Mouse (Mus musculus) heart, embryonic 12.5 days (tissue): ENCODE measurements around the gene Ptprn2. TPM values are rescaled to one million over a fixed set of nuclear protein-coding genes. Genes with fewer than 3 reads are reported as not detected.
A peak's percentile ranks its signal among the peaks of the same experiment; 100 is the strongest.

Source experiments
- ATAC-seq: fragments of 200-750 bp; cut with Nextera tagmentation; 2 replicates; pipeline ENCODE4 v1.8.0; 2017; ENCODE audit warnings: moderate TSS enrichment, moderate library complexity; ENCODE audit not compliant: insufficient number of reproducible peaks, low FRiP score
- H3K27ac ChIP-seq: fragments of 300-500 bp; sonication (generic); 2 replicates; pipeline ENCODE4 v1.5.1; 2016; ENCODE audit warnings: mild to moderate bottlenecking, moderate library complexity; ENCODE audit not compliant: poor library complexity, severe bottlenecking
- H3K27me3 ChIP-seq: fragments of 300-500 bp; sonication (generic); replicated peaks from 2 replicates; pipeline ENCODE4 v1.6.1; 2016; ENCODE audit warnings: mild to moderate bottlenecking, moderate library complexity
- H3K36me3 ChIP-seq: fragments of 300-500 bp; sonication (generic); 2 replicates; pipeline ENCODE4 v1.6.1; 2016; ENCODE audit warnings: mild to moderate bottlenecking, moderate library complexity
- H3K4me1 ChIP-seq: fragments of 300-500 bp; sonication (generic); replicated peaks from 2 replicates; pipeline ENCODE4 v1.6.1; 2016; ENCODE audit warnings: mild to moderate bottlenecking
- H3K4me2 ChIP-seq: fragments of 300-500 bp; sonication (generic); 2 replicates; pipeline ENCODE4 v1.6.1; 2016; ENCODE audit warnings: mild to moderate bottlenecking, moderate library complexity
- H3K4me3 ChIP-seq: fragments of 300-500 bp; sonication (generic); 2 replicates; pipeline ENCODE4 v1.5.1; 2016; ENCODE audit warnings: mild to moderate bottlenecking
- H3K9ac ChIP-seq: fragments of 300-500 bp; sonication (generic); 2 replicates; pipeline ENCODE4 v1.6.1; 2016; ENCODE audit warnings: mild to moderate bottlenecking, moderate library complexity
- H3K9me3 ChIP-seq: fragments of 300-500 bp; sonication (generic); replicated peaks from 2 replicates; pipeline ENCODE4 v1.6.1; 2016; ENCODE audit warnings: mild to moderate bottlenecking, moderate library complexity
- WGBS: fragments of 180-500 bp; shearing (Covaris S2); methylation state at CpG from one replicate; pipeline ENCODE4 v1.1.7; 2016; 5-methylcytosine and 5-hydroxymethylcytosine counted together
- polyA plus RNA-seq: library from polyadenylated mRNA; unstranded; fragments of >200 nt; fragmentation: Nextera tagmentation; extraction: Ambion mirVana; gene quantifications from 2 replicates; pipeline ENCODE4 v1.2.1, GENCODE M21; 2016

Ptprn2 gene
- polyA plus RNA-seq, 1 experiment from 2014 or later, result 0.05 TPM

DNA sequence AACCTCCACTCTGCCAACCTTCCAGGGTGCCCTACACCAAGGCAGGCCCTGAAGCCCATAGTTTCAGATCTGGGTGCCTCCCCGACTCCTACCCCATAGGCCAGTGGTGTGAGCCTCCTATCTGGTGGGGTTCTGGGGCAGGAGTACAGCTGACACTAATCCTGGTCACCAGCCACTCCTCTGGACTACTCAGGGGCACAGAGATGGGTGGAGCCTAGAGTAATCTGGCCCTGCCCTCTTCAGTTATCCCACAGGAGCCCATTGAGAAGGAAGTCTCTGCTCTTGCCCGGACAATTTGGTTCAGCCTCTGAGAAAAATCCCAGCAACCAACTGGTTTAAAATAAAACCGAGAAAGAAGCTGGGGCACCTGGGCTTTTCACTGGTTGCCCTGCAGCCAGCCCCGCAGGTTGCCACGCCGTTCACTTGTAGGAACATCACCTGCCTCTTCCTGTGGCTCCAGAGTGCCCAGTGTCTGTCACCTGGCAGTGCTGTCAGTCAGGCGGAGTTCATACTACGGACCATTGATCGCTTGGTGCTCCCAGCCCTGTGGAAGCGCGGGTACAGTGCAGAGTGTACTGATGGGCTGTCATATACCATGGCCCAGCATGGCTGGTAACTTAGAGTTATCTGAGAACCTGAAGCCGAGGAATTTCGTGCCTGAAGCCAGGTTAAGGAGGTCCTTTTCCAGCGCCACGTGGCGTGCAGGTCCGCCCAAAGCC is 673.6 kb downstream of the Ptprn2 start:
- ATAC-seq, result no peak
- H3K4me2 ChIP-seq, result peak overlapping the region; percentile 70
- H3K27ac ChIP-seq, result no peak overlapping the region
- H3K36me3 ChIP-seq, result no peaks in the 10 kb centered on the region
- H3K9ac ChIP-seq, result no peak overlapping the region
- peaks cover 84% of the 10 kb centered on the region for H3K27me3 ChIP-seq
- H3K4me3 ChIP-seq, result peak overlapping the region; percentile 42
- H3K9me3 ChIP-seq, result no peaks in the 10 kb centered on the region
- peaks cover 25% of the 10 kb centered on the region for H3K4me1 ChIP-seq
- WGBS, result 8% methylated on average over 17 of the region's 17 CpGs

DNA sequence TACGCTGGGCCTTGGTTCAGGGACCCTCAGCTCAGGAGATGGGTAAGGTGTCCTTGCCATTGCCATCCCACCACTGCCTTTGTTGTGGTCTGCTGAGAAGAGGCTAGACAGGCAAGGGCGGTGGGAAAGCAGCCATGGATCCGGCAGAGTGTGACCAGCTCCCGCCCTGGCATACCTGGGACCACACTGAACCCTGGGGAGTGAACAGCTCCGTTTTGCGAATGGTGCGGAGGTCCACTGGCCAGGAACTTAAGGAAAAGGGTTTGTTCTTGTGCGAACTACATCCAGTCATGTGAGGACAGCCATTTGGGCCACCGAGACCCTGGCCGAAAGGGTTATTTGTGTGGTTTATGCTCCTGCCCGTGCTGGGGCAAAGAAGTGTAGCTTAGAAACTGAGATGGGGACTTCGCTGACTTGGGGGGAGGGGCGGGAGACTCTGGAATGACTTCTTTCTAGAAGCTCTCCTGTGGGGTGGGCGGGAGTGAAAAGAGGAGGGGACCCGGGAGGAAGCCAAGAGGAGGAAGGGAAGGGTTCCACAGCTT is 674.2 kb downstream of the Ptprn2 start:
- H3K4me1 ChIP-seq, result peaks cover 19% of the 10 kb centered on the region
- no peak overlapping the region for H3K9ac ChIP-seq
- H3K27me3 ChIP-seq, result peaks cover 80% of the 10 kb centered on the region
- no peaks in the 10 kb centered on the region for H3K36me3 ChIP-seq
- no peaks in the 10 kb centered on the region for H3K9me3 ChIP-seq
- peak overlapping the region; percentile 70 for H3K4me2 ChIP-seq
- WGBS, result 5% methylated on average over 15 of the region's 15 CpGs
- peak overlapping the region; percentile 42 for H3K4me3 ChIP-seq
- H3K27ac ChIP-seq, result no peak overlapping the region
- no peak for ATAC-seq

DNA sequence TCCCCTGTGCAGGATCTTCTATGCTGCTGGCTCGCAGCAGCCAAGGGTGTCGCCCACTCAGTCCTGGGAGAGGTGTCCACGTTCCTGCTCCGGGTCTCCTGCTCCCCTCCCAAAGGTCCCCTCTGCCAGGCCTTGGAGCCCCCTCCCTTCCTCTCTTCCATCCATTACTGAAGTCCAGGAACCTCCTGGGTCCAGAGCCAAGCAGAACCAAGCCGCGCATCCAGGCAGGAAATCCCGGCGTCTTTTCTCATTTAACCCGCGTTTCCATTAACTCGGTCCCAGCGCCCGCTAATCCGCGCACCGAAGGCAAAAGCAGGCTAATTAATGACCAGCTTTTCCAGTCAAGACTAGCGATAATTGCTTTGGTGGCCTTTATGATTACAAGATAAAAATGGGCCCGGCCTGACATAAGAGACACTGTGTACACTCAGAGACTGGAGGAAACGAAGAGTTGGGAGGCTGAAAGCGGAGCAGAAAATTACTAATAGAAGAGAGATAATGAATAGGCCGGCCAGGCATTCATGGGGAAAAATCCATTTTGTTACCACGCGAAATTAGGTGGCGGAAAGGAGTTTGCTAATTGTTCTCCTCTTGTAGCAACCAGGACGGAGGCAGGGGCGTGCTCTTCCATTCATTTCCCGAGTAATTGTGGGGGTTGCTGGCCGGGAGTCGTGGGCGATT is 674.8 kb downstream of the Ptprn2 start:
- Histone ChIP-seq H3K27me3 (peaks cover 76% of the 10 kb centered on the region), H3K4me1 (peaks cover 18% of the 10 kb centered on the region), H3K9ac (no peak overlapping the region), H3K4me3 (peak overlapping the region; percentile 42), H3K27ac (no peak overlapping the region), H3K36me3 (no peaks in the 10 kb centered on the region), H3K9me3 (no peaks in the 10 kb centered on the region), H3K4me2 (peak overlapping the region; percentile 70)
- ATAC-seq, result no peak
- WGBS, result 4% methylated on average over 30 of the region's 30 CpGs

DNA sequence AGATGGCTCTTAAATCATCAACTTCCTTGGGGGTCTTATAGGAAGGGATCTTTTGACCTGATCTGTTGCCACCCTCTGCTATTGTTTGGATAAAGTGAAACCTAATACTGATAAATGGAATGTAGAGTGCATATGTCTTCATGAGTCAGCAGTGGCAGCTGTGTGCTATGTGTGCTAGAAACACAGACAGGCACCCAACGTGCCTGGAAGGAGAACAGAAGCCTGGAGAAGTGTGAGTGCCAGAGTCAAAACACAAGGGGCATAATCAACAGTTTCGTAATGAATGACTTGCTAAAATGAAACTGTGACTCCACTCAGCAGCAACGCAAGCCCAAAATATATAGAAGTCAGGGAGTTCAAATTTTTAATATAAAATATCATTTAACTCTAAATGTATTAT is 676.7 kb downstream of the Ptprn2 start:
- WGBS, result 59% methylated on average over 3 of the region's 3 CpGs
- Histone ChIP-seq H3K36me3 (no peaks in the 10 kb centered on the region), H3K4me2 (no peak overlapping the region), H3K4me1 (peaks cover 18% of the 10 kb centered on the region), H3K4me3 (no peak overlapping the region), H3K9ac (no peak overlapping the region), H3K27me3 (peaks cover 65% of the 10 kb centered on the region), H3K27ac (no peak overlapping the region), H3K9me3 (no peaks in the 10 kb centered on the region)
- no peak for ATAC-seq

GRCm38 (mm10) chr12:117163789-117164188 is 678.3 kb downstream of the Ptprn2 start:
- 46% methylated on average over 3 of the region's 3 CpGs for WGBS
- no peak overlapping the region for H3K4me3 ChIP-seq
- no peak overlapping the region for H3K27ac ChIP-seq
- no peak overlapping the region for H3K4me2 ChIP-seq
- peaks cover 51% of the 10 kb centered on the region for H3K27me3 ChIP-seq
- no peaks in the 10 kb centered on the region for H3K9me3 ChIP-seq
- no peak overlapping the region for H3K9ac ChIP-seq
- ATAC-seq, result no peak
- H3K36me3 ChIP-seq, result no peaks in the 10 kb centered on the region
- peaks cover 18% of the 10 kb centered on the region for H3K4me1 ChIP-seq

DNA sequence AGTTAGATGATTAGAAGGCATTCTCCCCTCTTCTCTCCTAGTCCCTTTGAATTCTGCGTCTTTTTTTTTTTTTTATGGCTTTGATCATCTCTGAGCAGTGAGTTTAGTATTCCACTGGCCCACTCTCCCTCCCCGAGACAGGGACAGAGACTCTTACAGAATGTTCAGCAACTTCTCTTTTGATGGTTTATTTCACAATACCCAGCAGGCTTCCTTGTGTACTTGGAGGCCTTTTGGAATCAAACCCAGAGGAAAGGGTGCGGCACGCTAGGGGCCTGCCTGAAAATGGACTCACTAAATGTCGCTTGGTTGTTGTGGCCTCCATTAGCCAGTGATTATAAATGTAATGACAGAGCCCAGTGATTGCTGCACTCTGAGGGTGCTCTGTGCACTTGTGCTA is 680.7 kb downstream of the Ptprn2 start:
- Histone ChIP-seq H3K9me3 (no peaks in the 10 kb centered on the region), H3K27ac (no peak overlapping the region), H3K4me2 (no peak overlapping the region), H3K4me1 (peaks cover 6% of the 10 kb centered on the region), H3K27me3 (peaks cover 33% of the 10 kb centered on the region), H3K9ac (no peak overlapping the region), H3K36me3 (no peaks in the 10 kb centered on the region), H3K4me3 (no peak overlapping the region)
- ATAC-seq, result no peak
- 83% methylated on average over 5 of the region's 5 CpGs for WGBS

GRCm38 (mm10) chr12:117169670-117170069 is 684.1 kb downstream of the Ptprn2 start:
- WGBS, result 44% methylated on average over 5 of the region's 5 CpGs
- Histone ChIP-seq H3K9ac (no peak overlapping the region), H3K9me3 (no peaks in the 10 kb centered on the region), H3K4me2 (no peak overlapping the region), H3K4me1 (peaks cover 20% of the 10 kb centered on the region), H3K4me3 (no peak overlapping the region), H3K36me3 (no peaks in the 10 kb centered on the region), H3K27ac (no peak overlapping the region), H3K27me3 (peaks cover 20% of the 10 kb centered on the region)
- ATAC-seq, result 0 out of 2 replicates have a peak, but pooled peaks have one; percentile 25

- H3K9me3 ChIP-seq, result no peaks in the 10 kb centered on the region
- H3K27me3 ChIP-seq, result peaks cover 24% of the 10 kb centered on the region; the same call in 1 of the 2 replicates
- H3K36me3 ChIP-seq, result no peaks in the 10 kb centered on the region
- H3K4me2 ChIP-seq, result no peak overlapping the region
- H3K4me1 ChIP-seq, result peaks cover 21% of the 10 kb centered on the region
- 0 out of 2 replicates have a peak overlapping the region, but pooled peaks have one; percentile 20 for H3K9ac ChIP-seq
- WGBS, result 55% methylated on average over 2 of the region's 2 CpGs
- H3K27ac ChIP-seq, result no peak overlapping the region
- no peak overlapping the region for H3K4me3 ChIP-seq
- no peak for ATAC-seq
Observed at GRCm38 (mm10) chr12:117172529-117172884, 687.0 kb downstream of the Ptprn2 start.

GRCm38 (mm10) chr12:117172885-117173529 is 687.5 kb downstream of the Ptprn2 start:
- Histone ChIP-seq H3K9me3 (no peaks in the 10 kb centered on the region), H3K4me2 (no peak overlapping the region), H3K36me3 (no peaks in the 10 kb centered on the region), H3K9ac (0 out of 2 replicates have a peak overlapping the region, but pooled peaks have one; percentile 20), H3K27ac (no peak overlapping the region), H3K4me1 (peaks cover 21% of the 10 kb centered on the region), H3K27me3 (peaks cover 24% of the 10 kb centered on the region; the same call in 1 of the 2 replicates), H3K4me3 (no peak overlapping the region)
- no peak for ATAC-seq
- WGBS, result 50% methylated on average over 10 of the region's 11 CpGs

- peaks cover 23% of the 10 kb centered on the region; the same call in 1 of the 2 replicates for H3K27me3 ChIP-seq
- 15% methylated on average over 3 of the region's 3 CpGs for WGBS
- H3K27ac ChIP-seq, result no peak overlapping the region
- H3K9ac ChIP-seq, result no peak overlapping the region
- ATAC-seq, result no peak
- H3K4me2 ChIP-seq, result no peak overlapping the region
- H3K4me1 ChIP-seq, result peaks cover 21% of the 10 kb centered on the region
- H3K36me3 ChIP-seq, result no peaks in the 10 kb centered on the region
- H3K9me3 ChIP-seq, result no peaks in the 10 kb centered on the region
- no peak overlapping the region for H3K4me3 ChIP-seq
Observed at GRCm38 (mm10) chr12:117174189-117174588, 688.7 kb downstream of the Ptprn2 start.
